Mouse (Mus musculus): Measurements from ENCODE around the gene Igtp. TPM values are rescaled to one million over a fixed set of nuclear protein-coding genes. Genes with fewer than 3 reads are reported as not detected.
A peak's percentile ranks its signal among the peaks of the same experiment; 100 is the strongest.
"Not testable (repeated sequence)": the region's sequence is repeated elsewhere in the genome, so short reads cannot be mapped to it uniquely, and the experiment has no call there.

Gene Igtp
- polyA plus RNA-seq, 1 experiment from 2014 or later = 4.2 TPM

DNA sequence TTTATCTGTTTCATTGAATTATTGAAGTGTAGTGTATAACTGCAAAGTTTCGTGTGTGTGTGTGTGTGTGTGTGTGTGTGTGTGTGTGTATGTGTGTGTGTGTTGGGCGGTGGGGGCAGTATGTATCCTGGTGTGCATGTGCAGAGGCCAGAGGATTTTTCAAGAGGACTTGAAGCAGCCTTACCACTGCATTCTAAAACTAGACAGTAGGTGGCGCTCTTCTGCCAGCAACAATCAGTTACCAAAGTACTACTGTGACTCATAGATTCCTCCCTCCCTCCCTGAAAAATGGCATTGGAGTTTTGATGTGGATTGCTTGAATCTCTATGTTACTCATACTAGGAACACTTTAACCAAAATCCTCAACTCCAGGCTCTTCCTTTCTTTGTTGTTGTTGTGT, 19.8 kb upstream of the Igtp start:
- 19% methylated on average over 3 of the region's 3 CpGs for WGBS

DNA sequence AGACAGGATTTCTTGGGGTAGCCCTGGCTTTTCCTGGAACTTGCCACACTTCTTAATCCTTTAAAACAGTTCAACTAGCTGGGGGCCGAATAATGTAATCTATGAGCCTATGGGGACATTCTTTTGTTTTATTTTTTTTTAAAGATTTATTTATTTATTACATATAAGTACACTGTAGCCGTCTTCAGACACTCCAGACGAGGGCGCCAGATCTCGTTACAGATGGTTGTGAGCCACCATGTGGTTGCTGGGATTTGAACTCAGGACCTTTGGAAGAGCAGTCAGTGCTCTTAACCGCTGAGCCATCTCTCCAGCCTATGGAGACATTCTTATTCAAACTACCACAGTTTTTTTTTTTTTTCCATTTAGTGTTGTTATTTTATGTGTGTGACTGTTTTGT, 19.4 kb upstream of the Igtp start:
- H3K27ac ChIP-seq (ENCODE audit: low read depth, low read length); H3K4me2 ChIP-seq (replicated peaks; ENCODE audit: low read depth, low read length); H3K9me3 ChIP-seq (ENCODE audit: control insufficient read depth, low read length); H3K27me3 ChIP-seq (ENCODE audit: control insufficient read depth, insufficient read depth, low read length); H3K9ac ChIP-seq (ENCODE audit: low read depth, low read length); H3K4me1 ChIP-seq (ENCODE audit: control insufficient read depth, insufficient read depth, low read length); H3K4me3 ChIP-seq (ENCODE audit: low read length); ATAC-seq (ENCODE audit: low FRiP score, low TSS enrichment): not testable (repeated sequence)
- WGBS = 91% methylated on average over 6 of the region's 6 CpGs
- H3K36me3 ChIP-seq (ENCODE audit: control insufficient read depth, insufficient read depth, low read length) = peaks cover 40% of the 10 kb centered on the region

More for the DNA sequence above, 19.8 kb upstream of the Igtp start:
- Histone ChIP-seq H3K27ac (ENCODE audit: low read depth, low read length) (no peak overlapping the region), H3K4me2 (replicated peaks; ENCODE audit: low read depth, low read length) (no peak overlapping the region), H3K4me3 (ENCODE audit: low read length) (no peak overlapping the region), H3K36me3 (ENCODE audit: control insufficient read depth, insufficient read depth, low read length) (peaks cover 44% of the 10 kb centered on the region), H3K27me3 (ENCODE audit: control insufficient read depth, insufficient read depth, low read length) (no peaks in the 10 kb centered on the region), H3K9me3 (ENCODE audit: control insufficient read depth, low read length) (no peaks in the 10 kb centered on the region), H3K9ac (ENCODE audit: low read depth, low read length) (no peak overlapping the region), H3K4me1 (ENCODE audit: control insufficient read depth, insufficient read depth, low read length) (no peaks in the 10 kb centered on the region)
- ATAC-seq (ENCODE audit: low FRiP score, low TSS enrichment) = peak; percentile 48; the same call in 1 of the 2 replicates

DNA sequence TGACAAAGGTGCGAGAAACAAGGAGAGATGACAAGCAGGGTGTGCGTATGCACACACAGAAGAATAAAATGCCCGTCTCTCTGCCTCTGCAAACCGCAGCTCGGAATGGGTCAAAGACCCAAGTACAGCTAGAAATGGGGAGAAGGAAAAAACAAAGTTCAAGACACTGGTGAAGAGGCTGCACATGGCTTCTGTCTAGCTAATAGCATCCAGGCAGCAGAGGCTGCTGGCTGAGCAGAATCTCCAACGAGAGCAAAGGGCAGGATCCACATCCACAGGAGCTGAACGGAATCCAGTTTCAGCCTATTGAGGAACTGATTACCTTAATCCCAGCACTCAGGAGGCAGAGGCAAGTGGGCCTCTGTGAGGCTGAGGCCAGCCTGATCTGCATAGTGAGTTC, 18.6 kb upstream of the Igtp start:
- H3K4me1 ChIP-seq (ENCODE audit: control insufficient read depth, insufficient read depth, low read length) = no peaks in the 10 kb centered on the region
- no peaks in the 10 kb centered on the region for H3K9me3 ChIP-seq (ENCODE audit: control insufficient read depth, low read length)
- WGBS = 88% methylated on average over 7 of the region's 7 CpGs
- ATAC-seq (ENCODE audit: low FRiP score, low TSS enrichment) = no peak
- no peak overlapping the region for H3K4me2 ChIP-seq (replicated peaks; ENCODE audit: low read depth, low read length)
- no peak overlapping the region for H3K9ac ChIP-seq (ENCODE audit: low read depth, low read length)
- no peak overlapping the region for H3K4me3 ChIP-seq (ENCODE audit: low read length)
- H3K27ac ChIP-seq (ENCODE audit: low read depth, low read length) = no peak overlapping the region
- peaks cover 33% of the 10 kb centered on the region for H3K36me3 ChIP-seq (ENCODE audit: control insufficient read depth, insufficient read depth, low read length)
- no peaks in the 10 kb centered on the region for H3K27me3 ChIP-seq (ENCODE audit: control insufficient read depth, insufficient read depth, low read length)

DNA sequence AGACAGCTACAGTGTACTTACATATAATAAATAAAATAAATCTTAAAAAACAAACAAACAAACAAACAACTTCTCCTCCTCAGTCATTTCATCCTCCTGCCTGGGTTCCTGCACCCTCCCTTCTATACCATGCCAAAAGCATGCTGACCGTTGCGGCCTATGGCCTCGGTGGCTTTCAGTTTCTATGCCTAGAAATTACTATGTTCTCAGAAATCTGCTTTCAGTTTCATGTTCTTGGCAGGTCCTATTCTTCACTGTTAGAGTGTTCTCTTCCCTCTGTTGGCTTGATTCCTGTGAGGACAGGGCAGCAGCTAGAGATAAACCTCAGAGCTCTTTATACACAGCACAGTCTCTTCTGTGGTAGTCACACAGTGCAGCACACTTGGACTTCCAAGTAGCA, 15.8 kb upstream of the Igtp start:
- Histone ChIP-seq H3K36me3 (ENCODE audit: control insufficient read depth, insufficient read depth, low read length) (peaks cover 7% of the 10 kb centered on the region; the same call in 1 of the 2 replicates), H3K9ac (ENCODE audit: low read depth, low read length) (no peak overlapping the region), H3K27me3 (ENCODE audit: control insufficient read depth, insufficient read depth, low read length) (no peaks in the 10 kb centered on the region), H3K27ac (ENCODE audit: low read depth, low read length) (no peak overlapping the region), H3K4me1 (ENCODE audit: control insufficient read depth, insufficient read depth, low read length) (no peaks in the 10 kb centered on the region), H3K9me3 (ENCODE audit: control insufficient read depth, low read length) (no peaks in the 10 kb centered on the region), H3K4me2 (replicated peaks; ENCODE audit: low read depth, low read length) (no peak overlapping the region), H3K4me3 (ENCODE audit: low read length) (no peak overlapping the region)
- no peak for ATAC-seq (ENCODE audit: low FRiP score, low TSS enrichment)
- 89% methylated on average over 3 of the region's 3 CpGs for WGBS

DNA sequence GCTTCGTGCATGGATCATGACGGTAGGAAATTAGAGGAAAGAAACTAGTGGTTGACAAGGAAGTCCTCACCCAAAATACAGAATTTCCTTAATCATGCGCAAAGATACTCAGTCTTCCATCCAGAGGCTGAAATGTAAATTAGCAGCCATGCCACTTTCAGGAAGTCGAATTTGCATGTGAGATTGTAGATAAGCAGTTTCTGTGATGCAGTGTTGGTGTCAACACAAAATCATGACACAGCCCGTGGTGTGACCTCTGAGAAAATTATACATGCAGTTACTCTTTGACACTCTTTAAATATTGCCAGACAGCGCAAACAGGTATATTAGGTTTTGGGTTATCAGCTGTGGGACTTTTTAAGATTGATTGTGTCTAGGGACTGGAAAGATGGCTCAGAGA, 9.7 kb upstream of the Igtp start:
- H3K4me1 ChIP-seq (ENCODE audit: control insufficient read depth, insufficient read depth, low read length) = peaks cover 6% of the 10 kb centered on the region
- H3K4me3 ChIP-seq (ENCODE audit: low read length) = no peak overlapping the region
- ATAC-seq (ENCODE audit: low FRiP score, low TSS enrichment) = no peak
- no peak overlapping the region for H3K27ac ChIP-seq (ENCODE audit: low read depth, low read length)
- H3K9me3 ChIP-seq (ENCODE audit: control insufficient read depth, low read length) = no peaks in the 10 kb centered on the region
- H3K36me3 ChIP-seq (ENCODE audit: control insufficient read depth, insufficient read depth, low read length) = no peaks in the 10 kb centered on the region
- no peaks in the 10 kb centered on the region for H3K27me3 ChIP-seq (ENCODE audit: control insufficient read depth, insufficient read depth, low read length)
- WGBS = 93% methylated on average over 6 of the region's 6 CpGs
- no peak overlapping the region for H3K4me2 ChIP-seq (replicated peaks; ENCODE audit: low read depth, low read length)
- no peak overlapping the region for H3K9ac ChIP-seq (ENCODE audit: low read depth, low read length)

DNA sequence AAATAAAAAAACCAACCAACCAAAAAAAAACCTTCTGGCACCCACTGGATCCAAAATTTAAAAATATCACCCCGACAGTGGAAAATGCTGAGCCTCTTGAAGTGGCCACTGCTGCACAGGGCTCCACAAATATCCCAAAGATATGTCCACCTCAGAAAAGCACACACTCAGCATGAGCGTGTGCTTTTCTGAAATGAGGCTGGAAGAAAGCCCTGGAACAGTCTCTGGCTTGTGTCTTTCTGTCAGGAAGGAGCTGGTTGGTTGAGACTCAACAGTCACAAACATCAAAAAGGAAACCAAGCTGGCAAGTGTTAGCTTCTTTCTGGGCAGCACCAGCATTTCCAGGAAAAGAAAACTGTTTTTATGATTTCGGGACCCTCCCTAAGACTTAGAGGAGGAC, 6.0 kb upstream of the Igtp start:
- Histone ChIP-seq H3K27ac (ENCODE audit: low read depth, low read length) (no peak overlapping the region), H3K9me3 (ENCODE audit: control insufficient read depth, low read length) (no peaks in the 10 kb centered on the region), H3K4me3 (ENCODE audit: low read length) (no peak overlapping the region), H3K27me3 (ENCODE audit: control insufficient read depth, insufficient read depth, low read length) (no peaks in the 10 kb centered on the region), H3K4me2 (replicated peaks; ENCODE audit: low read depth, low read length) (no peak overlapping the region), H3K4me1 (ENCODE audit: control insufficient read depth, insufficient read depth, low read length) (peaks cover 6% of the 10 kb centered on the region), H3K36me3 (ENCODE audit: control insufficient read depth, insufficient read depth, low read length) (no peaks in the 10 kb centered on the region), H3K9ac (ENCODE audit: low read depth, low read length) (no peak overlapping the region)
- WGBS = 84% methylated on average over 3 of the region's 3 CpGs
- ATAC-seq (ENCODE audit: low FRiP score, low TSS enrichment) = no peak

DNA sequence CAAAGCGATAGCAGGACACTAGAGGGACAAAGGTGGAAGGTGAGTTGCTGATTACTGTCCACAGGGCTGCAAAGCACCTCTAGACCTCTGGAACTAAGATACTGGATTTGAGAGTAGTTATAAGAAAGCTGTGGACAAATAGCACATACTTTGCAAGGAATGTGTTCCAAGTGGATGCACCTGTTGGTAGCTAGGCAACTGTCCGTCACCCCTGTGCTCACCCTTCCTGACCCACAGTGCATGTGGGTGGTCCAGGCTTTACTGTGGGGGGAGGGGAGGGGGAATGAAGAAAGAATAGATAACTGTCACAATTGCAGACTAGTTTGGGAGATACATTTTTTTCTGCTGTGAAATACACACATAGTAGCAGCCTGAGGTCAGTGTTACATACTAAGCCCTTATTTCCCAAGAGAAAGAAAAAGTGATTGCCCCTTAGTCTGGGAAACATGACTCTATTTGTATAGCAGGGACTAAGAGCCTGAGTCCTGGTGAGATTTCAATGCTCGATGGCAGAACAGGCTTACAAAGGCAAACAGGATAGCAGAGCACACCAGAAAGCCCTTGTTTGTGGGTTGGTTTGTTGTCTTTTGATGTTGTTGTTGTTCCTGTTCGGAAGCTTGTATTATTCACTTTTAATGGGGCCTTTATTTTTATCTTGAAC, 5.4 kb upstream of the Igtp start:
- 48% methylated on average over 4 of the region's 4 CpGs for whole genome bisulfite sequencing
- no peaks in the 10 kb centered on the region for H3K36me3 ChIP-seq (ENCODE audit: control insufficient read depth, insufficient read depth, low read length)
- no peaks in the 10 kb centered on the region for H3K27me3 ChIP-seq (ENCODE audit: control insufficient read depth, insufficient read depth, low read length)
- no peak for ATAC-seq (ENCODE audit: low FRiP score, low TSS enrichment)
- H3K9me3 ChIP-seq (ENCODE audit: control insufficient read depth, low read length) = no peaks in the 10 kb centered on the region
- H3K4me2 ChIP-seq (replicated peaks; ENCODE audit: low read depth, low read length) = no peak overlapping the region
- H3K9ac ChIP-seq (ENCODE audit: low read depth, low read length) = no peak overlapping the region
- no peak overlapping the region for H3K4me3 ChIP-seq (ENCODE audit: low read length)
- no peak overlapping the region for H3K27ac ChIP-seq (ENCODE audit: low read depth, low read length)
- H3K4me1 ChIP-seq (ENCODE audit: control insufficient read depth, insufficient read depth, low read length) = peaks cover 6% of the 10 kb centered on the region

DNA sequence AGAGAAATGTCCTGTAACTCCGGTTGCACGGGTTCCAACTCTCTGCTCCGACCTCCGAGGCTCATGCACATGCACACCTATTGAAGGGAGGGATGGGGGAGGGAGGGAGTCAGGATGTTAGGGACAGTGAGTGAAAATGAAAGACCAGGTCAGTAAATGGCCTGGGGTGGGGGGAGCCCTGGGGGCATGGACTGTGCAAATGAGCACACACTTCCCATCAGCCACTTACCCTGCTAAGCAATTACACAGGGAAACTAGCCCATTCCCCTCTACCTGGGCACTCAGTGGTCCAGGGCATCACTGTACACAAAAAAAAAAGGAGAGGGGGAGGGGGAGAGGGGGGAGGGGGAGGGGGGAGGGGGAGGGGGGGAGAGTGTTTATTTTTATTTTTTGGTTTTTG, 693 bp upstream of the Igtp start:
- Histone ChIP-seq H3K4me3 (ENCODE audit: low read length) (peak overlapping the region; percentile 51), H3K4me1 (ENCODE audit: control insufficient read depth, insufficient read depth, low read length) (peaks cover 5% of the 10 kb centered on the region), H3K36me3 (ENCODE audit: control insufficient read depth, insufficient read depth, low read length) (no peaks in the 10 kb centered on the region), H3K4me2 (replicated peaks; ENCODE audit: low read depth, low read length) (peak overlapping the region; percentile 76), H3K9ac (ENCODE audit: low read depth, low read length) (no peak overlapping the region), H3K27me3 (ENCODE audit: control insufficient read depth, insufficient read depth, low read length) (no peaks in the 10 kb centered on the region), H3K9me3 (ENCODE audit: control insufficient read depth, low read length) (no peaks in the 10 kb centered on the region), H3K27ac (ENCODE audit: low read depth, low read length) (no peak overlapping the region)
- 93% methylated on average over 4 of the region's 4 CpGs for WGBS
- peak; percentile 48; the same call in 1 of the 2 replicates for ATAC-seq (ENCODE audit: low FRiP score, low TSS enrichment)

DNA sequence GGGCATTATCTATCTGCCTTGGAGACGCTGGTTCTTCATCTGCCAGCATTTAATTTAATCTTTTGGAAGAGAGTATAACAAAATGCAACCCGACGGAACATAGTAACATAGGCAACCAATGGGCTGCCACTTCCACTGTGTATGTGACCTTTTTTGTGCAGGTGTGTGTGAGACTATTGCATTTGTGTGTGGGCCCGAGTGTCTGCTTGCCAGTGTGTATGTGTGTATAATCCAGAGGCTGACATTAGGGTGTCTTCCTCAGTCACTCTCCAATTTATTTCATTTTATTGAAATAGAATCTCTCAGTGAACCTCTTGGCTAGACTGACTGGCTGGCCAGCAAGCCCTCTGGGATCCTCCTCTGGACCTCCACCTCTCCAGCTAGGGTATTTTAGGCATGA, 870 bp downstream of the Igtp start:
- no peaks in the 10 kb centered on the region for H3K27me3 ChIP-seq (ENCODE audit: control insufficient read depth, insufficient read depth, low read length)
- 91% methylated on average over 4 of the region's 4 CpGs for WGBS
- no peak overlapping the region for H3K9ac ChIP-seq (ENCODE audit: low read depth, low read length)
- H3K4me3 ChIP-seq (ENCODE audit: low read length) = no peak overlapping the region
- no peaks in the 10 kb centered on the region for H3K9me3 ChIP-seq (ENCODE audit: control insufficient read depth, low read length)
- H3K4me1 ChIP-seq (ENCODE audit: control insufficient read depth, insufficient read depth, low read length) = no peaks in the 10 kb centered on the region
- H3K4me2 ChIP-seq (replicated peaks; ENCODE audit: low read depth, low read length) = no peak overlapping the region
- H3K27ac ChIP-seq (ENCODE audit: low read depth, low read length) = no peak overlapping the region
- H3K36me3 ChIP-seq (ENCODE audit: control insufficient read depth, insufficient read depth, low read length) = no peaks in the 10 kb centered on the region
- no peak for ATAC-seq (ENCODE audit: low FRiP score, low TSS enrichment)
